Mouse (Mus musculus): Measurements from ENCODE around the gene Npat.

Npat gene

GRCm38 (mm10) chr9:53536558-53537320, at the start of gene Npat, which contains the start of gene Atm:
TSS of gene Npat (plus strand) at chr9:53537047.
TSS of gene Atm (minus strand) at chr9:53536740.
- peak; percentile 99 to 100 for DNase-seq (ENCODE audit: low spot score in 2 of 2)

- DNase-seq (ENCODE audit: low spot score in 2 of 2) = peak in 1 of 2 experiments; percentile 6
Measured at GRCm38 (mm10) chr9:53508053-53508452, 28.8 kb upstream of the Npat start.

- DNase-seq (ENCODE audit: low spot score in 2 of 2) = no peak
Measured at GRCm38 (mm10) chr9:53514091-53514490, 22.8 kb upstream of the Npat start.

GRCm38 (mm10) chr9:53517373-53518009, 19.4 kb upstream of the Npat start:
- no peak for DNase-seq (ENCODE audit: low spot score in 2 of 2)

GRCm38 (mm10) chr9:53535416-53536320, 1.2 kb upstream of the Npat start:
- peak in 1 of 2 experiments; percentile 4 for DNase-seq (ENCODE audit: low spot score in 2 of 2)

GRCm38 (mm10) chr9:53537336-53537965, 604 bp downstream of the Npat start:
- peak in 1 of 2 experiments; percentile 6 for DNase-seq (ENCODE audit: low spot score in 2 of 2)

GRCm38 (mm10) chr9:53570662-53571061, 33.8 kb downstream of the Npat start:
- DNase-seq (ENCODE audit: low spot score in 2 of 2) = peak; percentile 32 to 39

GRCm38 (mm10) chr9:53572516-53573307, 35.9 kb downstream of the Npat start:
- no peak for DNase-seq (ENCODE audit: low spot score in 2 of 2)

- DNase-seq (ENCODE audit: low spot score in 2 of 2) = no peak
Measured at GRCm38 (mm10) chr9:53575721-53576120, 38.9 kb downstream of the Npat start.

- no peak for DNase-seq (ENCODE audit: low spot score in 2 of 2)
Measured at GRCm38 (mm10) chr9:53581870-53582269, 45.0 kb downstream of the Npat start.

- DNase-seq (ENCODE audit: low spot score in 2 of 2) = peak; percentile 51 to 63
Measured at GRCm38 (mm10) chr9:53594764-53595163, 57.9 kb downstream of the Npat start.

- no peak for DNase-seq (ENCODE audit: low spot score in 2 of 2)
Measured at GRCm38 (mm10) chr9:53596971-53597600, 60.2 kb downstream of the Npat start.

GRCm38 (mm10) chr9:53598631-53599030, 61.8 kb downstream of the Npat start:
- DNase-seq (ENCODE audit: low spot score in 2 of 2) = no peak

GRCm38 (mm10) chr9:53601541-53601940, 64.7 kb downstream of the Npat start:
- DNase-seq (ENCODE audit: low spot score in 2 of 2) = no peak

GRCm38 (mm10) chr9:53603384-53603783, 66.5 kb downstream of the Npat start:
- DNase-seq (ENCODE audit: low spot score in 2 of 2) = peak; percentile 19 to 31

- no peak for DNase-seq (ENCODE audit: low spot score in 2 of 2)
Measured at GRCm38 (mm10) chr9:53603849-53604248, 67.0 kb downstream of the Npat start.

- DNase-seq (ENCODE audit: low spot score in 2 of 2) = no peak
Measured at GRCm38 (mm10) chr9:53604954-53605353, 68.1 kb downstream of the Npat start.

- no peak for DNase-seq (ENCODE audit: low spot score in 2 of 2)
Measured at GRCm38 (mm10) chr9:53607192-53607591, 70.3 kb downstream of the Npat start.

GRCm38 (mm10) chr9:53607816-53608215, 71.0 kb downstream of the Npat start:
- no peak for DNase-seq (ENCODE audit: low spot score in 2 of 2)

GRCm38 (mm10) chr9:53609306-53609967, 72.6 kb downstream of the Npat start:
- DNase-seq (ENCODE audit: low spot score in 2 of 2) = peak in 1 of 2 experiments; percentile 12

All from frontal cortex, postnatal 36 days (tissue).